Mouse (Mus musculus) embryo, embryonic 11 days (tissue): ENCODE measurements around the gene Txndc16.
A peak's percentile ranks its signal among the peaks of the same experiment; 100 is the strongest.

Source experiments
- DNase-seq: peaks from one replicate; pipeline ENCODE4 v3.0.0-alpha.2; 2015

Txndc16 gene

GRCm38 (mm10) chr14:45142511-45142910 lies 77.6 kb downstream of the Txndc16 start:
- DNase-seq: peak; percentile 70

GRCm38 (mm10) chr14:45140344-45141080 lies 79.6 kb downstream of the Txndc16 start:
- DNase-seq: no peak

- no peak for DNase-seq
Observed at GRCm38 (mm10) chr14:45135961-45136360, 84.2 kb downstream of the Txndc16 start.

GRCm38 (mm10) chr14:45135560-45135959 lies 84.6 kb downstream of the Txndc16 start:
- peak; percentile 4 for DNase-seq

GRCm38 (mm10) chr14:45118359-45118758 lies 101.8 kb downstream of the Txndc16 start:
- no peak for DNase-seq

GRCm38 (mm10) chr14:45102201-45102600 lies 117.9 kb downstream of the Txndc16 start:
- DNase-seq: no peak

- DNase-seq: no peak
Observed at GRCm38 (mm10) chr14:45092327-45092726, 127.8 kb downstream of the Txndc16 start.

- DNase-seq: no peak
Observed at GRCm38 (mm10) chr14:45090011-45090410, 130.1 kb downstream of the Txndc16 start.

- DNase-seq: no peak
Observed at GRCm38 (mm10) chr14:45085651-45086425, 134.3 kb downstream of the Txndc16 start.

- no peak for DNase-seq
Observed at GRCm38 (mm10) chr14:45084656-45085280, 135.4 kb downstream of the Txndc16 start.

- DNase-seq: no peak
Observed at GRCm38 (mm10) chr14:45083540-45083939, 136.6 kb downstream of the Txndc16 start.
